Mouse (Mus musculus): ENCODE measurements around the gene Lrfn1. TPM values are rescaled to one million over a fixed set of nuclear protein-coding genes. Genes with fewer than 3 reads are reported as not detected.

Lrfn1 gene
- total RNA-seq, 2 experiments from 2014 or later: 75.5 to 81.1 TPM

GRCm38 (mm10) chr7:28446446-28446845 lies 5.3 kb upstream of the Lrfn1 start:
- peak; percentile 56 to 87 for DNase-seq (ENCODE audit: low spot score in 2 of 2)

GRCm38 (mm10) chr7:28447101-28447830 lies 4.5 kb upstream of the Lrfn1 start:
- DNase-seq (ENCODE audit: low spot score in 2 of 2): no peak

- DNase-seq (ENCODE audit: low spot score in 2 of 2): no peak
Measured at GRCm38 (mm10) chr7:28447865-28448820, 3.6 kb upstream of the Lrfn1 start.

GRCm38 (mm10) chr7:28452361-28453005 lies 703 bp downstream of the Lrfn1 start:
- no peak for DNase-seq (ENCODE audit: low spot score in 2 of 2)

GRCm38 (mm10) chr7:28460361-28460760 lies 8.6 kb downstream of the Lrfn1 start:
- DNase-seq (ENCODE audit: low spot score in 2 of 2): no peak

GRCm38 (mm10) chr7:28462769-28463168 lies 11.0 kb downstream of the Lrfn1 start:
- no peak for DNase-seq (ENCODE audit: low spot score in 2 of 2)

- peak; percentile 88 to 94 for DNase-seq (ENCODE audit: low spot score in 2 of 2)
Measured at GRCm38 (mm10) chr7:28464416-28465212, 12.8 kb downstream of the Lrfn1 start.

- DNase-seq (ENCODE audit: low spot score in 2 of 2): no peak
Measured at GRCm38 (mm10) chr7:28466721-28467212, 15.0 kb downstream of the Lrfn1 start.

GRCm38 (mm10) chr7:28467213-28467751 lies 15.5 kb downstream of the Lrfn1 start:
- no peak for DNase-seq (ENCODE audit: low spot score in 2 of 2)

GRCm38 (mm10) chr7:28476191-28476590 lies 24.4 kb downstream of the Lrfn1 start:
- DNase-seq (ENCODE audit: low spot score in 2 of 2): no peak

- DNase-seq (ENCODE audit: low spot score in 2 of 2): no peak
Measured at GRCm38 (mm10) chr7:28477363-28477762, 25.6 kb downstream of the Lrfn1 start.

- DNase-seq (ENCODE audit: low spot score in 2 of 2): no peak
Measured at GRCm38 (mm10) chr7:28478854-28479253, 27.1 kb downstream of the Lrfn1 start.

GRCm38 (mm10) chr7:28482854-28483253 lies 31.1 kb downstream of the Lrfn1 start:
- DNase-seq (ENCODE audit: low spot score in 2 of 2): peak; percentile 10 to 58

GRCm38 (mm10) chr7:28484192-28484591 lies 32.4 kb downstream of the Lrfn1 start:
- DNase-seq (ENCODE audit: low spot score in 2 of 2): no peak

GRCm38 (mm10) chr7:28488030-28488491 lies 36.3 kb downstream of the Lrfn1 start:
- peak in 1 of 2 experiments; percentile 23 for DNase-seq (ENCODE audit: low spot score in 2 of 2)

GRCm38 (mm10) chr7:28490410-28490809 lies 38.6 kb downstream of the Lrfn1 start:
- DNase-seq (ENCODE audit: low spot score in 2 of 2): peak; percentile 11 to 53

GRCm38 (mm10) chr7:28490903-28491302 lies 39.1 kb downstream of the Lrfn1 start:
- no peak for DNase-seq (ENCODE audit: low spot score in 2 of 2)

- DNase-seq (ENCODE audit: low spot score in 2 of 2): no peak
Measured at GRCm38 (mm10) chr7:28492310-28492709, 40.5 kb downstream of the Lrfn1 start.

GRCm38 (mm10) chr7:28495426-28495825 lies 43.6 kb downstream of the Lrfn1 start:
- DNase-seq (ENCODE audit: low spot score in 2 of 2): no peak

GRCm38 (mm10) chr7:28505585-28505984 lies 53.8 kb downstream of the Lrfn1 start:
- no peak for DNase-seq (ENCODE audit: low spot score in 2 of 2)

All from layer of hippocampus, adult 18-20 months (tissue).